Mouse (Mus musculus): ENCODE data around the gene Cgref1. TPM values are rescaled to one million over a fixed set of nuclear protein-coding genes. Genes with fewer than 3 reads are reported as not detected.

Gene Cgref1
- total RNA-seq, 2 experiments from 2014 or later = not detected

DNA sequence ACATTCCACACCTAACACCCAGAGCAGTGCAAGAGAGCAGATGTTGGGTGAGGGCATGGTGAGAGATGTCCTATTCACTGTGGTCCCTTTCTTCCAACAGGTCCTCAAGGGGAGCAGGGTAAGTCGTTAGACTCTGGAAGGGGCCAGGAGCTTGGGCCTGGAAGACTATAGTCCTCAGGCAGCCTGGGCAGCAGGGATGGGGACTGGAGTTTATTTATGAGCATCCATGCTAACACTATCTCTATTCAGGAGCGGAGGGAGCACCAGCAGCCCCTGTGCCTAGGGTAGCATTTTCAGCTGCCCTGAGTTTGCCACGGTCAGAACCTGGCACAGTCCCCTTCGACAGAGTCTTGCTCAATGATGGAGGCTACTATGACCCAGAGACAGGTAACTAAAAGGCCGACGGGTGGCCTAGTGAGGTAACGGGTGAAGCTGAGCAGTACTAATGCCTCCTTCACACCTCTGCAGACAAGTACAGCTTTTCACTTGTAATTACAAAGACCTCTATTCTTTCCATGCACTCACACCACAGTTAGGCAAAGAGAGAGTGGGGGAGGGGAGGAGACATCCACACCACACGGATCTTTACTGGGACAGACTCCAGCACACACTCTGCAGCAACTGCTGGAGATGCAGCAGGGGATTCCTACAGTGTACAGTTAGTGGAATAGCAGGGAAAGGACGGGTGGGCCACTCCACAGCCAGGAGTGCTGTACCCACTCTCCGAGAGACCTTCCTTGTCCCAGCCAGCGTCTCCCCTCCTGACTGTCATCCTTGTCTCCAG lies 25.4 kb downstream of the Cgref1 start:
- ATAC-seq (replicated peaks; ENCODE audit: low FRiP score, poor library complexity, severe bottlenecking) = no peak

DNA sequence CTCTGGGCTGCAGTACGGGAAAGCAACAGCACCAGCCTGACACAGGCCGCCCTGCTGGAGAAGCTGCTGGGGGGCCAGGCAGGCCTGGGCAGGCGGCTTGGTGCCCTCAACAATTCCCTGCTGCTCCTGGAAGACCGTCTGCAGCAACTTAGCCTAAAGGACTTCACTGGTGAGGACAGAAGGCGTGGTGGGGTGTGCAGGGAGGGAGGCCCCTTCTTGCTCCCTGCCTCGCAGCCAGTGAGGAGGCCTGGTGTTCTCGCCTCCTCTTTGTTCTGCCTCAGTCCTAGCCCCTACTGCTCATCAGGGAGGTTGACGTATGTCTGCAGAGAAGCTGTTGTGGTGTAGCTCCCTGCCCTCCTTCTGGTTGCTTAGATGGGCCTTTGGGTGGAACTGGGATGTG lies 26.7 kb downstream of the Cgref1 start:
- ATAC-seq (replicated peaks; ENCODE audit: low FRiP score, poor library complexity, severe bottlenecking) = no peak

DNA sequence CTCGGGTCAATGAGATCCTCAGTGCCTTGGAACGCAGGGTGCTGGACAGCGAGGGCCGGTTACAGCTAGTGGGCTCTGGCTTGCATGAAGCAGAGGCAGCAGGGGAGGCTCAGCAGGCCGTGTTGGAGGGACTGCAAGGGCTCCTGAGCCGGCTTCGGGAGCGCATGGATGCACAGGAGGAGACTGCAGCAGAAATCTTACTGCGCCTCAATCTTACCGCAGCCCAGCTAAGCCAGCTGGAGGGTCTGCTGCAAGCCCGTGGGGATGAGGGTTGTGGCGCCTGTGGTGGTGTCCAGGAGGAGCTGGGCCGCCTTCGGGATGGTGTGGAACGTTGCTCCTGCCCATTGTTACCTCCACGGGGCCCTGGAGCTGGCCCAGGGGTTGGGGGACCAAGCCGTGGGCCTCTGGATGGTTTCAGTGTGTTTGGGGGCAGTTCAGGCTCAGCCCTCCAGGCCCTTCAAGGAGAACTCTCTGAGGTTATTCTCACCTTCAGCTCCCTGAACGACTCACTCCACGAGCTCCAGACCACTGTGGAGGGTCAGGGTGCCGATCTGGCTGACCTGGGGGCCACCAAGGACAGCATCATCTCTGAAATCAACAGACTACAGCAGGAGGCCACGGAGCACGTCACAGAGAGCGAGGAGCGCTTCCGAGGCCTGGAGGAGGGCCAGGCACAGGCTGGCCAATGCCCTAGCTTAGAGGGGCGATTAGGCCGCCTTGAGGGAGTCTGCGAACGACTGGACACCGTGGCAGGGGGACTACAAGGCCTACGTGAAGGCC lies 27.3 kb downstream of the Cgref1 start:
- ATAC-seq (replicated peaks; ENCODE audit: low FRiP score, poor library complexity, severe bottlenecking) = no peak

GRCm38 (mm10) chr5:30917348-30917747 lies 28.0 kb downstream of the Cgref1 start:
- no peak for ATAC-seq (replicated peaks; ENCODE audit: low FRiP score, poor library complexity, severe bottlenecking)

- ATAC-seq (replicated peaks; ENCODE audit: low FRiP score, poor library complexity, severe bottlenecking) = no peak
These were observed 28.6 kb downstream of the Cgref1 start for GRCm38 (mm10) chr5:30916841-30917240.

GRCm38 (mm10) chr5:30915974-30916433 lies 29.4 kb downstream of the Cgref1 start:
- 0 out of 2 replicates have a peak, but pooled peaks have one; percentile 44 for ATAC-seq (replicated peaks; ENCODE audit: low FRiP score, poor library complexity, severe bottlenecking)

- no peak for ATAC-seq (replicated peaks; ENCODE audit: low FRiP score, poor library complexity, severe bottlenecking)
These were observed 29.9 kb downstream of the Cgref1 start for GRCm38 (mm10) chr5:30915456-30915855.

GRCm38 (mm10) chr5:30914849-30915248 lies 30.5 kb downstream of the Cgref1 start:
- no peak for ATAC-seq (replicated peaks; ENCODE audit: low FRiP score, poor library complexity, severe bottlenecking)

DNA sequence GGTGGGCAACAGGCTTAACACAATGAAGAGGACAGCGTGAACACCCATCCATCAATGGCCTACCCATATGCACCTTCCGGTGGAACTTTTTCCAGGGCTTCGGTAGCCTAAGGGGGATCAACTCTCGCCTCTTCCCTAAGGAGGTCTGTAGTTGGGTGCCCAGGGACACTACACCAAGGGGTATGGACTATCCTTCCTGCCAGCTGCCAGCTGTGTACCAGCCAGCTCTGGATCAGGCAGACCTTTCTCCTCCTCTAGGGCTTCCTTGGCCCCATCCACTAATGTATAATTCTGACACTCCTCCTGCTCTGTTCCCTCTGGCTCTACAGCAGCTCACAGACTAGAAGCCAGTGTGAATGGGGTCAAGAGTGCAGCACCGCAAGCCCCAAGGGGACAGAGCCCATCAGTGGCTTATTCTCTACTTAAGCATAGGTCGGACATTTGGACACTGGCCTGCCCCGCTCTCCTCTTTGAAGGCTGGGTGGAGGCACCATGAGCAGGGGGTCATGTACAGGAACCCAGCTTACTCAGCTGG lies 31.2 kb downstream of the Cgref1 start:
- no peak for ATAC-seq (replicated peaks; ENCODE audit: low FRiP score, poor library complexity, severe bottlenecking)

DNA sequence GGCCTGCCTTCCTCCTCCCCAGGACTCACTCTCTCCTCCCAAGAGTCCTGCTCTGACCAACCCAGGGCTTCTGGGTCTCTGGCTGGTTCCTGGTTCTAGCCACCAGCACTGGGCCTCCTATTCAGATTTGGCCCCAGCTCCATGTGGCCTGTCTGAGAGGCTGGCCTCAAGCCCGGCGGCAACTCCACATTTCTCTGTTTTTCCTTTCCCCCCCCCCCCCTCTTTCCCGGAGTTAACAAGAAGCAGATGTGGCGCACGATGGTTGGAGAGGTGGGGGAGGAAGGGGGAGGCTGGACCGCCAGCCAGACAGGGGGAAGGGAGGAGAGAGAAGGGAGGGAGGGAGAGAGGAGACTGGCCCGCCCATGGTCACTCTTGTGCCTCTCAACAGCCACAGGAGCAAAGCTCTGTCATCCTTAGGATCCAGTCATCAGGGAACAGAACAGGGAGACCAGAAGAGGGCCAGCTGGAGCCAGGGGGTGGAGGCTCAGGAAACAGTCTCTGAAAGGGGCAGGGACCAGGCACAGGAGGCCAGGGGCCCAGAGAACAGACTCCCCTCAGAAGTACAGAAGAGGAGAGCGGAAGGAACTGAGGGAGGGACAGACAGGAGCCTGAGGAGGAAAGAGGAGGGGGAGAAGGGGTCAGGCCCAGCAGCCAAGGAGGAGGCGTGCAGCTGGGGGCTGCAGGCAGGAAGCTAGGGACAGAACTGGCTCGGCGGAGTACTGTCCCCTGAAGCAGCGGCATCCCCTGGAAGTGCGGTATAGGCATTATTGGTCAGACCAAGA lies 32.1 kb downstream of the Cgref1 start, which contains the start of gene Emilin1:
TSS of gene Emilin1 (plus strand) at position 343 of the 782 bp plus-strand sequence.
- no peak for ATAC-seq (replicated peaks; ENCODE audit: low FRiP score, poor library complexity, severe bottlenecking)

- ATAC-seq (replicated peaks; ENCODE audit: low FRiP score, poor library complexity, severe bottlenecking) = no peak
These were observed 33.2 kb downstream of the Cgref1 start for GRCm38 (mm10) chr5:30912156-30912555.

GRCm38 (mm10) chr5:30910481-30910880 lies 34.9 kb downstream of the Cgref1 start:
- no peak for ATAC-seq (replicated peaks; ENCODE audit: low FRiP score, poor library complexity, severe bottlenecking)

- ATAC-seq (replicated peaks; ENCODE audit: low FRiP score, poor library complexity, severe bottlenecking) = no peak
These were observed 35.5 kb downstream of the Cgref1 start for GRCm38 (mm10) chr5:30909863-30910262.

- ATAC-seq (replicated peaks; ENCODE audit: low FRiP score, poor library complexity, severe bottlenecking) = no peak
These were observed 36.1 kb downstream of the Cgref1 start for GRCm38 (mm10) chr5:30909300-30909659.

DNA sequence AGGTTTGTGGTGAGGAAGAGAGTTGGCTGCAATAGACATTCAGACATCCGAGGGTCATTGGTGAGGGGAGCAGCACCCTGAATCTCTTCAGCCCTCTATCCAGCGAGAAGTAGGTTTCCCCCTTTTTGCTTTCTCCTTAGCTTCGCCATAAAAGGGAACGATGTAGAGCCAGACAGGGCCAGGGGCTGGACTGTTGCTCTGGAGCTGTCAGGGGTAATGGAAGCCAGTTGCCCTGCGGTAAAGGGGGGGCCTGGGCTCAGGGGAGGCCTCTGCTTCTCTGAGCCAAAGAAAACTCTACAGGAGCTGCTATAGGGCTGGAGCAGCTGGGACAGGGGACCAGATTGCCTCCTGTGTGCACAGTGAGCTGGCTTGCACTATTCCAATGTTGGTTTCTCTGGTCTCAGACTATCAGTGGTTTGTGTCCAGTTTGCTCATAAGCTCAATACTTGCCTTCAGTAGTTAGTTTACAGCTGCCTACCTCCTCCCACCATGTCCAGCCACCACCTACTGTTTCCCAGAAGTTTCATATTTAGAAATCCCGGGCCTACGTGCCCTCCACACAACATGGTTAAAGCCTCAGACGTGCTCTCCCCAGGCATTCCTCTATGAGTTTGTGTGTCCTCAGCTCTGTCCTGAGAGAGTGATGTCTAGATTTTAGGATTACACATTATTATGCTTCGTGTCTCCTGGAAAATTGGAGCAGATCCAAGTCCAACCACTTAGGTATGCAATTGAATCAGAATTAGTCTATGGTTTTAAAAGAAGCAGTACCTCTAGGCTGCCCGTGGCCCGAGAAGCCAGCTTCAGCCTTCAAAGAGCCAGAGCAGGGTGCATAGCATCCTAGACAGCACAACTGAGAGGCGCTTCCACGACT lies 36.7 kb downstream of the Cgref1 start:
- ATAC-seq (replicated peaks; ENCODE audit: low FRiP score, poor library complexity, severe bottlenecking) = no peak

- ATAC-seq (replicated peaks; ENCODE audit: low FRiP score, poor library complexity, severe bottlenecking) = peak; percentile 92
These were observed 37.9 kb downstream of the Cgref1 start, which contains the start of gene Ost4 for GRCm38 (mm10) chr5:30907413-30908059. Gene Ost4, minus strand, starts transcription at chr5:30907788.

GRCm38 (mm10) chr5:30901860-30902259 lies 43.5 kb downstream of the Cgref1 start:
- ATAC-seq (replicated peaks; ENCODE audit: low FRiP score, poor library complexity, severe bottlenecking) = no peak

DNA sequence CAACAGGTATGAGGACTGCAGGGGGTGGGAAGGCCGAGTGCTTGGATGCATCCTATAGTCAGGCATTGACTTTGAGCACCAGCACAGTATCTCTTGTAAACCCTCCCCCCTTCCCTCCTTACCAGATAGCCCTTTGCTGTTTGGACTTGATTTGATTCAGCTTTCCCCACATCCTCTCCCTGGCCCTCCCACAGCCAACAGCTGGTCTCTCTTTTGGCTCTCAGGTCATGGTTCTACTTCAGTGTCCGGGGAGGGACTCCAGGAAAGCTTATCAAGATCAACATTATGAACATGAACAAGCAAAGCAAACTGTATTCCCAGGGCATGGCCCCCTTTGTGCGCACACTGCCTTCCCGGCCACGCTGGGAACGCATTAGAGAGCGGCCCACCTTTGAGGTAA lies 55.0 kb downstream of the Cgref1 start:
- no peak for ATAC-seq (replicated peaks; ENCODE audit: low FRiP score, poor library complexity, severe bottlenecking)

Measured in erythroblast, adult 5-6 weeks (primary cell).